Mouse (Mus musculus): ENCODE measurements around the gene 1110032A03Rik.
A peak's percentile ranks its signal among the peaks of the same experiment; 100 is the strongest.

DNA sequence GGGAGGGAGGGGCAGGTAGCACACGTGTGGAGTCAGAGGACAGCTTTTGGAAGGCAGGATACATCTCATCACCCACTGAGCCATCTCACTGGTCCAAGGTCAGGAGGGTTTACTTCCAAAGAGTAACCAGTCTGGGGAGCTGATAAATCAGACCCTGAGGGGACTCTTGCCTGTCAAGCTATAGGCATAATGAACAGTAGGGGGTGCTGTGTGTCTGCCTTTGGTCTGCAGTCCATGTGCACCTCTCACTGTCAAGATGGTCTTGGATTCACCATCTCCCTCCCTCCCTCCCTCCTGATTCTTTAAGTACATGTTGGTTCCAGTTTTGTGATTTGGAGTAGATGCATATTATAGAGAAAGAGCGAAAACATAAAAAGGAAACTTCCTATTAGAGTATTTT, 25.7 kb upstream of the 1110032A03Rik start:
- TF ChIP-seq CTCF (IDR thresholded peaks at IDR 0.05; ENCODE audit: low read depth): peak; percentile 81
- no peak for TF ChIP-seq EP300 (optimal IDR thresholded peaks at IDR 0.05)
